Mouse (Mus musculus): ENCODE measurements at regions not wholly inside any gene's neighbourhood (a gene's known extent, or its start where the extent isn't known, plus 50 kb on each side); places are given as distances from the start of the nearest gene placed in this dataset.

GRCm38 (mm10) chr6:32739162-32739745 lies 151.3 kb upstream of the Plxna4 start:
- no peak for DNase-seq (ENCODE audit: low spot score)

DNA sequence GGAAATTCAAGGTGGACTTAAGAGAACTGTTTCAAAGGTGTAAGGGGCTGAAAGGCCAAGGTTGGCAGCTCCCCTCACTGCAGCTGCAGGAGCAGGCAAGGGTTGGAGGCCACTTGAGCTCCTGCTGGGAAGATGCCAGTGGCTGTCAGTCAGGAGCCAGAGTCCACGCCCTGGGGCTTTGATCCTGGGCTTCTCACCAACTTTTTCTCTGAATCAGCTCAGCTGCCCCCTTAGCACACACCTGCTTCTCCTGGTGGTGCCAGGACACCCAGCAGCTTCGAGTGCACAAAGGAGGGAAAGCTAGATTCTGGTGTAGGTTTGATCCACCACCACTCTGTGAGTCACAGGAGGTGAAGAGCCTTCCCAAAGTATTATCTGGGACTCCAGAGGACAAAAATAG lies 140.7 kb upstream of the Plxna4 start:
- no peak for DNase-seq (ENCODE audit: low spot score)

- no peak for DNase-seq (ENCODE audit: low spot score)
These were observed 138.6 kb upstream of the Plxna4 start for GRCm38 (mm10) chr6:32726571-32726970.

DNA sequence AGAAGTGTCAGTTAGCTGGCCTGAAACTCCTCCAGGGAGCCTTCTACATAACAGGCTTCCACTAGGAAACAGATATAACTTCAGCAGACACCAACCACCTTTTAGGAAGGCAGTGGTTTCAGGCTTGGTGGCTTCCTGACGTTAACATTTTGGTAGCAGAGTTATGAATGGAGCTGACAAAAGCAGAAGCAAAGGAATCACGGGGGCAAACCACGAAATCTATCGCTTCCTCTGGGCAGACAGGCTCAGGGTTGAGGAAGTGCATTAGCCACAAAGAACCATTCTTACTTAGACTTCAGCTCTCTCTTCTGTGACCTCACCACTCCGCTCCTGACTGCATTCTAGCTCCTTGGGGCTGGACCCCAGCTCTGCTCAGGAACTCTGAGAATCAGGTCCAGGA lies 129.9 kb upstream of the Plxna4 start:
- DNase-seq (ENCODE audit: low spot score), result no peak

- peak; percentile 32 for DNase-seq (ENCODE audit: low spot score)
These were observed 127.1 kb upstream of the Plxna4 start for GRCm38 (mm10) chr6:32715137-32715536.

- no peak for DNase-seq (ENCODE audit: low spot score)
These were observed 122.2 kb upstream of the Plxna4 start for GRCm38 (mm10) chr6:32710208-32710607.

- DNase-seq (ENCODE audit: low spot score), result no peak
These were observed 121.6 kb upstream of the Plxna4 start for GRCm38 (mm10) chr6:32709566-32709965.

GRCm38 (mm10) chr6:32707417-32707816 lies 119.4 kb upstream of the Plxna4 start:
- DNase-seq (ENCODE audit: low spot score), result no peak

DNA sequence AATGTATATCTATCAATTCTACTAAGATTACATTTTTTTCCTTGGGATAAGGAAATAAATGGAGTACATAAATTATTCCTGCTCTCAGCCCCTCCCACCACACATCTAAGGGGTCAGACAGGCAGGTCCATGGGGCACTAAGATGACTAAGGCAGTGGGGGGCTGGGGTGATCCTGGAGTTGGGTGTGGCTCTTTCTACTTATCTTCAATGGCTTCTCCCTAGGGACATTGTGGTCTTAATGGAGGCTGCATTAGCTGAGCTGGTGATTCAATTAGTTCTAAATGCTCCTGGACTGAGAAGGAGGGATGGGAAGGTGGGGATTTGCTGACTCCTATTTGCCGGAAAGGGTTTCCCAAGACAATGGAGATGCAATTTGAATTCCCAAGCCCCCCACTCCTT lies 118.4 kb upstream of the Plxna4 start:
- no peak for DNase-seq (ENCODE audit: low spot score)

DNA sequence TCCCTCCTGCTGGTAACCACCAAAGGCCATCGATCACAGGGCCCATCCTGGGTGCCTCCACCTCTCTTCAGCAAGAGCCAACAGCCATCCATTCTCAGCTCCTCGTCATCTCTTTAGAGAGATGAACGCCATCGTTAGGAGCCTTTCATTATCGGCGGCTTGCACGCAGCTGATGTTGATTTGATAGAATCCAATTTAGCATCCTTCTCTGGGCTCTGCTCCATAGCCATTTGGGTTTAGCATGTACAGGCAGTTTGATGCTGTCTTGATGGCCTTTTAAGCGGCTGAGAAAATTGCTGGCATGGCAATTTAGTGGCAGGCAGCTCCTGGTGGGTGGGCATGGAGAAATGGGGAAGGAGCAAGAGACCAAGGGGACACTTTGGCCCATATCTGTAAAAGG lies 115.5 kb upstream of the Plxna4 start:
- DNase-seq (ENCODE audit: low spot score), result no peak

GRCm38 (mm10) chr6:32702245-32702791 lies 114.3 kb upstream of the Plxna4 start:
- DNase-seq (ENCODE audit: low spot score), result peak; percentile 56

GRCm38 (mm10) chr6:32699811-32700210 lies 111.8 kb upstream of the Plxna4 start:
- no peak for DNase-seq (ENCODE audit: low spot score)

GRCm38 (mm10) chr6:32697771-32698270 lies 109.8 kb upstream of the Plxna4 start:
- DNase-seq (ENCODE audit: low spot score), result no peak

- DNase-seq (ENCODE audit: low spot score), result no peak
These were observed 108.0 kb upstream of the Plxna4 start for GRCm38 (mm10) chr6:32696037-32696436.

DNA sequence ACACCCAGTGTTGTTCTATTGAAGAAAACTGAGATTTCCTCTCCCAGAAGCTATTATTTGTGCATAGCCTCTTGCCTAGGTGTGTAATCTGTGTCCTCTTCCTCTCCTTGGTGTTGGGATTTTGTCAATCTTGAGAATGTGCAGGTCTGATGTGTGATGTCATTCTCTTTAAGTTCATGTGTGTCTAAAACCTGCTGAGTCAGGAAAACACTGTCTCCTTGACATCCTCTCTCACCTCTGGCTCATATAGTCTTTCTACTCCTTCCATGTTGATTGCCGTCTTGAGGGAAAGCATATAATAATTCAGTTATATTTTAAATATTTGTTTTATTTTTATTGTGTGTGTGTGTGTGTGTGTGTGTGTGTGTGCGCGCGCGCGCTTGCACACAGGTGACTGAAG lies 84.6 kb upstream of the Plxna4 start:
- no peak for DNase-seq (ENCODE audit: low spot score)

DNA sequence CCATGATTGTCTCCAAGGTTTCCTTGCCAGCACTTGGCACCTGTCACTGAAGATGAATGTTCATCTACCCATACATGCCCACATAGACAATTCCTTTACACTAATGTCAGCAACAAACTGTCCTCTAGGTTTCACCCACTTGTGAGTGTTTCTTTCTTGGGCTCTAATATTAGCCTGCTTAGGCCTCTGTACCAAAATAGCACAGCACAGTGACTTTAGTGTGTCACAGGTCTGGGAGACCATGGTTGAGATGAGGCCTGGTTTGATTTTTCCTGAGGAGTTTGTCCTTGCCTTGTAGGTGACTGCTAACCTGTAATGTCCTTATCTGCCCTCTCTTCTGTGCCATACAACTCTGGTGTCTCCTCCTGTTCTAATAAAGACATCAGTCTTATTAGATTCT lies 71.8 kb upstream of the Plxna4 start:
- no peak for DNase-seq (ENCODE audit: low spot score)

DNA sequence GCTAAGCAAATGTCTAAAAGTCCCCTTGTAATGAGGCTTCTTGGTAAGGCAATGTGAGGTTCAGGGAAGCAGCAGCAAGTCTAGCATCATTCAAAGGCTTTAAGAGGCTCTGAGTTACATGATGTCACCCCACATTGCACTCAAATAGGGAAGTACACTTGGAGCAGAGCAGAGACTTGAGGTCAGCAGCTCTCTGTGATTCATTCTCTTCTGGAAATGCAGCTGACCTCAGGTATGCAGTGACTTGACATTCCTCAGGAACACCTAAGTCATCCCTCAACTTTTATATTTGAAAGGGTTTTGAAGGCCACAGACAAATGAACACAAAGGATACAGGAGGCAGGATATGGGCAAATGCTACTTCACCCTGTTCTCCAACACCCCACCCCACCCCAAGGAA lies 69.4 kb upstream of the Plxna4 start:
- no peak for DNase-seq (ENCODE audit: low spot score)

- no peak for DNase-seq (ENCODE audit: low spot score)
These were observed 66.2 kb upstream of the Plxna4 start for GRCm38 (mm10) chr6:32654188-32654587.

GRCm38 (mm10) chr6:32644016-32644415 lies 56.0 kb upstream of the Plxna4 start:
- no peak for DNase-seq (ENCODE audit: low spot score)

DNA sequence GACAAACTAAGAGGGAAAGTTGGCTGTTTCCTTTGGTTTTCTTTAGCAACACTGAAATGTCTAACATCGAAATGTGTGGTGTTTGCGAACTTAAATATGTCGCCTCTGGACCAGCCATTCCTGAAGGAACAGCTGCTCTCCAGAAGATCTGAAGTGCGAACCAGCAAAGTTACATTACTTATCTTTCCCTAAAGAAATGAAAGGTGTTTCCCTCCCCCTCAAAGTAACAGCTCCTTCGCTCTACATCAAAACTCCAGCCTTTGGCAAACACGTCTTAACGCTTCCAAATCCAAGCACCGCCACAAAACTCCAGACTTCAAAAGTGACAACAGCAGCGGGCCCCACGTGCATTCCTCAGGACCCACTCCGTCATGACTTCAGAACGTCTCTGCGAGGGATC lies 50.9 kb upstream of the Plxna4 start:
- DNase-seq (ENCODE audit: low spot score), result no peak

All from layer of hippocampus, adult 11-12 months (tissue).